Mouse (Mus musculus) heart, postnatal 0 days (tissue): ENCODE results near the gene Dnase1.

Experiments used
- CTCF ChIP-seq: IDR thresholded peaks from 2 replicates; pipeline ENCODE4 v1.5.1; 2016; ENCODE audit warnings: antibody characterized with exemption, control low read depth, low read depth
- EP300 ChIP-seq: IDR thresholded peaks from 2 replicates; pipeline ENCODE4 v1.6.1; 2016; ENCODE audit warnings: antibody characterized with exemption, low read depth

DNA sequence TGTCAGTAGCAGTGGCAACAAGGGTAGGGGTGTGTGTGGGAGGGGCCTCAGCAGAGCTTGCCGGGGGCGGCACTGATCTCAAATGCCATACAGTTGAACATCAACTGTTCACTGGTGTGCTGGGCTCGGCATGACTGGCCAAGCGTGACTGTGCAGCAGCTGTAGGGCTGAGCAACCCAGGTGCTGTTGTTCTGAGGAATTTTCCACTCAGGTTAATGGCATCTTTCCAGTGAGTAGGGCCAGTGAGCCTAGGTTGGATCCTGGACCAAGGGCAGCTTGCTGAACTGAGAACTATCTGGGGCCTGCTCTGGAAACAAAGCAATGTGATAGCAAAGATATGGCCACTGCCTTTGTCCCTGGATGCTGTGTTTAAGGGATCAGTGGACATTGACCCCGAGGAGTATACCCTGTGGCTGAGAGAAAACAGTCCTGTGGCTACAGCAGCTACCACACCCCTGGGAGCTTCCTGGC is 7.3 kb upstream of the Dnase1 start:
- TF ChIP-seq CTCF (no peak), EP300 (no peak)
